Mouse (Mus musculus): ENCODE data around the gene Dcaf4. TPM values are rescaled to one million over a fixed set of nuclear protein-coding genes. Genes with fewer than 3 reads are reported as not detected.

Dcaf4 gene
- polyA plus RNA-seq, 1 experiment from 2014 or later, result 25.1 TPM

GRCm38 (mm10) chr12:83562589-83562988, 42.3 kb downstream of the Dcaf4 start:
- no peaks in the 10 kb centered on the region for H3K4me1 ChIP-seq (ENCODE audit: insufficient read depth)

GRCm38 (mm10) chr12:83569866-83570265, 49.6 kb downstream of the Dcaf4 start:
- Histone ChIP-seq H3K4me3 (ENCODE audit: low read depth, low read length) (no peak overlapping the region), H3K9me3 (ENCODE audit: low read depth, low read length) (no peaks in the 10 kb centered on the region), H3K27me3 (ENCODE audit: insufficient read depth, low read length) (no peaks in the 10 kb centered on the region), H3K36me3 (ENCODE audit: insufficient read depth) (peaks cover 68% of the 10 kb centered on the region), H3K9ac (no peak overlapping the region), H3K4me1 (ENCODE audit: insufficient read depth) (no peaks in the 10 kb centered on the region), H3K27ac (ENCODE audit: low read depth) (no peak overlapping the region), H3K4me2 (no peak overlapping the region)
- DNase-seq, result no peak
- no peak for TF ChIP-seq CTCF (IDR thresholded peaks at IDR 0.05; ENCODE audit: low read depth)
- 84% methylated on average over 3 of the region's 3 CpGs for WGBS
- ATAC-seq (ENCODE audit: insufficient read depth), result no peak

More at GRCm38 (mm10) chr12:83562589-83562988, 42.3 kb downstream of the Dcaf4 start:
- no peaks in the 10 kb centered on the region for H3K9me3 ChIP-seq (ENCODE audit: low read depth, low read length)
- H3K27ac ChIP-seq (ENCODE audit: low read depth), result no peak overlapping the region
- H3K9ac ChIP-seq, result no peak overlapping the region
- no peak overlapping the region for H3K4me3 ChIP-seq (ENCODE audit: low read depth, low read length)
- DNase-seq (no peak), ATAC-seq (ENCODE audit: insufficient read depth) (no peak)
- peaks cover 65% of the 10 kb centered on the region for H3K36me3 ChIP-seq (ENCODE audit: insufficient read depth)
- no peak overlapping the region for H3K4me2 ChIP-seq
- TF ChIP-seq CTCF (IDR thresholded peaks at IDR 0.05; ENCODE audit: low read depth), result no peak
- H3K27me3 ChIP-seq (ENCODE audit: insufficient read depth, low read length), result no peaks in the 10 kb centered on the region
- 83% methylated on average over 3 of the region's 3 CpGs for WGBS

- DNase-seq (no peak), ATAC-seq (ENCODE audit: insufficient read depth) (no peak)
- no peaks in the 10 kb centered on the region for H3K27me3 ChIP-seq (ENCODE audit: insufficient read depth, low read length)
- 76% methylated on average over 5 of the region's 5 CpGs for WGBS
- H3K4me3 ChIP-seq (ENCODE audit: low read depth, low read length), result no peak overlapping the region
- no peak overlapping the region for H3K9ac ChIP-seq
- no peak for TF ChIP-seq CTCF (IDR thresholded peaks at IDR 0.05; ENCODE audit: low read depth)
- H3K27ac ChIP-seq (ENCODE audit: low read depth), result no peak overlapping the region
- no peaks in the 10 kb centered on the region for H3K9me3 ChIP-seq (ENCODE audit: low read depth, low read length)
- H3K4me2 ChIP-seq, result no peak overlapping the region
- H3K4me1 ChIP-seq (ENCODE audit: insufficient read depth), result no peaks in the 10 kb centered on the region
- peaks cover 57% of the 10 kb centered on the region for H3K36me3 ChIP-seq (ENCODE audit: insufficient read depth)
Measured at GRCm38 (mm10) chr12:83572717-83573116, 52.5 kb downstream of the Dcaf4 start.

- Histone ChIP-seq H3K27me3 (ENCODE audit: insufficient read depth, low read length) (no peaks in the 10 kb centered on the region), H3K36me3 (ENCODE audit: insufficient read depth) (peaks cover 31% of the 10 kb centered on the region), H3K4me1 (ENCODE audit: insufficient read depth) (no peaks in the 10 kb centered on the region)
Measured at GRCm38 (mm10) chr12:83577445-83577844, 57.2 kb downstream of the Dcaf4 start.

GRCm38 (mm10) chr12:83578356-83578755, 58.1 kb downstream of the Dcaf4 start:
- WGBS, result 78% methylated on average over 2 of the region's 2 CpGs
- Histone ChIP-seq H3K9ac (no peak overlapping the region), H3K4me1 (ENCODE audit: insufficient read depth) (no peaks in the 10 kb centered on the region), H3K36me3 (ENCODE audit: insufficient read depth) (peaks cover 27% of the 10 kb centered on the region), H3K9me3 (ENCODE audit: low read depth, low read length) (no peaks in the 10 kb centered on the region), H3K4me3 (ENCODE audit: low read depth, low read length) (no peak overlapping the region), H3K4me2 (no peak overlapping the region), H3K27ac (ENCODE audit: low read depth) (no peak overlapping the region), H3K27me3 (ENCODE audit: insufficient read depth, low read length) (no peaks in the 10 kb centered on the region)
- no peak for TF ChIP-seq CTCF (IDR thresholded peaks at IDR 0.05; ENCODE audit: low read depth)
- DNase-seq, result no peak
- ATAC-seq (ENCODE audit: insufficient read depth), result no peak

More at GRCm38 (mm10) chr12:83577445-83577844, 57.2 kb downstream of the Dcaf4 start:
- ATAC-seq (ENCODE audit: insufficient read depth), result no peak
- no peak for TF ChIP-seq CTCF (IDR thresholded peaks at IDR 0.05; ENCODE audit: low read depth)
- no peak for DNase-seq
- no peak overlapping the region for H3K27ac ChIP-seq (ENCODE audit: low read depth)
- WGBS, result 92% methylated on average over 5 of the region's 5 CpGs
- no peak overlapping the region for H3K9ac ChIP-seq
- H3K4me3 ChIP-seq (ENCODE audit: low read depth, low read length), result no peak overlapping the region
- H3K9me3 ChIP-seq (ENCODE audit: low read depth, low read length), result no peaks in the 10 kb centered on the region
- no peak overlapping the region for H3K4me2 ChIP-seq

- peaks cover 28% of the 10 kb centered on the region for H3K36me3 ChIP-seq (ENCODE audit: insufficient read depth)
- H3K9me3 ChIP-seq (ENCODE audit: low read depth, low read length), result no peaks in the 10 kb centered on the region
- ATAC-seq (ENCODE audit: insufficient read depth) (no peak), DNase-seq (no peak)
- WGBS, result 29% methylated on average over 3 of the region's 3 CpGs
- H3K9ac ChIP-seq, result no peak overlapping the region; the same call in 1 of the 2 replicates
- no peaks in the 10 kb centered on the region for H3K27me3 ChIP-seq (ENCODE audit: insufficient read depth, low read length)
- TF ChIP-seq CTCF (IDR thresholded peaks at IDR 0.05; ENCODE audit: low read depth), result no peak
- 0 out of 2 replicates have a peak overlapping the region, but pooled peaks have one; percentile 39 for H3K27ac ChIP-seq (ENCODE audit: low read depth)
- no peaks in the 10 kb centered on the region for H3K4me1 ChIP-seq (ENCODE audit: insufficient read depth)
- no peak overlapping the region for H3K4me3 ChIP-seq (ENCODE audit: low read depth, low read length)
- no peak overlapping the region for H3K4me2 ChIP-seq
Measured at GRCm38 (mm10) chr12:83578896-83579569, 58.8 kb downstream of the Dcaf4 start.

- H3K4me3 ChIP-seq (ENCODE audit: low read depth, low read length), result no peak overlapping the region
- H3K9me3 ChIP-seq (ENCODE audit: low read depth, low read length), result no peaks in the 10 kb centered on the region
- no peak overlapping the region for H3K4me2 ChIP-seq
- TF ChIP-seq CTCF (IDR thresholded peaks at IDR 0.05; ENCODE audit: low read depth), result no peak
- DNase-seq (no peak), ATAC-seq (ENCODE audit: insufficient read depth) (no peak)
- H3K27me3 ChIP-seq (ENCODE audit: insufficient read depth, low read length), result no peaks in the 10 kb centered on the region
- H3K4me1 ChIP-seq (ENCODE audit: insufficient read depth), result no peaks in the 10 kb centered on the region
- H3K36me3 ChIP-seq (ENCODE audit: insufficient read depth), result peaks cover 18% of the 10 kb centered on the region
- WGBS, result 94% methylated on average over 3 of the region's 3 CpGs
- H3K27ac ChIP-seq (ENCODE audit: low read depth), result no peak overlapping the region
- H3K9ac ChIP-seq, result no peak overlapping the region
Measured at GRCm38 (mm10) chr12:83580283-83580682, 60.0 kb downstream of the Dcaf4 start.

Measured in lung, embryonic 14.5 days (tissue).